Mouse (Mus musculus) B cell, adult (primary cell): ENCODE measurements around the gene Mgst1. TPM values are rescaled to one million over a fixed set of nuclear protein-coding genes. Genes with fewer than 3 reads are reported as not detected.

ENCODE experiments used
- total RNA-seq: library from RNA; stranded (reverse); gene quantifications from 4 replicates; pipeline ENCODE4 v1.2.4, GENCODE M21; 2023; ENCODE audit not compliant: inconsistent age

Gene Mgst1
- 6.4 to 8.6 TPM (median 7.6 TPM) in 4 replicates for total RNA-seq

GRCm38 (mm10) chr6:138139930-138140329, at the start of gene Mgst1:
TSS of gene Mgst1 (plus strand) at chr6:138140316.

Other genes starting within 250 kb of the Mgst1 start
- gene Slc15a5, start 60.4 kb upstream of the Mgst1 start, total RNA-seq = not detected in 4 replicates